Mouse (Mus musculus) stomach, embryonic 16.5 days (tissue): ENCODE results near the gene Cdh20. TPM values are rescaled to one million over a fixed set of nuclear protein-coding genes. Genes with fewer than 3 reads are reported as not detected.

ENCODE experiments used
- ATAC-seq: fragments of 200-750 bp; cut with Nextera tagmentation; 2 replicates; pipeline ENCODE4 v1.8.0; 2017; ENCODE audit warnings: moderate number of reproducible peaks, moderate TSS enrichment; ENCODE audit not compliant: insufficient read depth, low FRiP score
- H3K27ac ChIP-seq: fragments of 300-500 bp; sonication (generic); 2 replicates; pipeline ENCODE4 v1.5.1; 2014; ENCODE audit warnings: low read length
- H3K27me3 ChIP-seq: fragments of 300-500 bp; sonication (generic); 2 replicates; pipeline ENCODE4 v1.6.1; 2014; ENCODE audit warnings: low read length, control low read depth, mixed read lengths; ENCODE audit not compliant: control insufficient read depth, insufficient read depth
- H3K36me3 ChIP-seq: fragments of 300-500 bp; sonication (generic); 2 replicates; pipeline ENCODE4 v1.6.1; 2014; ENCODE audit warnings: low read length; ENCODE audit not compliant: control insufficient read depth, insufficient read depth
- H3K4me1 ChIP-seq: fragments of 300-500 bp; sonication (generic); 2 replicates; pipeline ENCODE4 v1.6.1; 2014; ENCODE audit warnings: low read length, control low read depth, mixed read lengths; ENCODE audit not compliant: control insufficient read depth, insufficient read depth
- H3K4me2 ChIP-seq: fragments of 300-500 bp; sonication (generic); 2 replicates; pipeline ENCODE4 v1.6.1; 2014; ENCODE audit warnings: low read depth, low read length, mixed read lengths
- H3K4me3 ChIP-seq: fragments of 300-500 bp; sonication (generic); replicated peaks from 2 replicates; pipeline ENCODE4 v1.5.1; 2014; ENCODE audit warnings: mild to moderate bottlenecking, low read length
- H3K9ac ChIP-seq: fragments of 300-500 bp; sonication (generic); 2 replicates; pipeline ENCODE4 v1.6.1; 2014; ENCODE audit warnings: low read length
- H3K9me3 ChIP-seq: fragments of 300-500 bp; sonication (generic); replicated peaks from 2 replicates; pipeline ENCODE4 v1.6.1; 2016; ENCODE audit warnings: low read length, control low read depth; ENCODE audit not compliant: control insufficient read depth
- WGBS: fragments of 180-500 bp; shearing (Covaris S2); extraction: QIAGEN DNeasy Blood & Tissue Kit; methylation state at CpG from one replicate; pipeline ENCODE4 v1.1.7; 2014; 5-methylcytosine and 5-hydroxymethylcytosine counted together
- polyA plus RNA-seq: library from polyadenylated mRNA; unstranded; fragments of >200 nt; fragmentation: Nextera tagmentation; extraction: Ambion mirVana; gene quantifications from 2 replicates; pipeline ENCODE4 v1.2.1, GENCODE M21; 2015

The Cdh20 gene
- polyA plus RNA-seq, 1 experiment from 2014 or later: 0.17 TPM

GRCm38 (mm10) chr1:104848920-104849272, 80.6 kb downstream of the Cdh20 start:
- no peak overlapping the region for H3K4me3 ChIP-seq
- no peak overlapping the region for H3K9ac ChIP-seq
- H3K36me3 ChIP-seq: no peaks in the 10 kb centered on the region
- H3K27ac ChIP-seq: no peak overlapping the region
- 84% methylated on average over 4 of the region's 4 CpGs for WGBS
- no peak for ATAC-seq
- H3K9me3 ChIP-seq: no peaks in the 10 kb centered on the region
- no peaks in the 10 kb centered on the region for H3K4me1 ChIP-seq
- no peaks in the 10 kb centered on the region for H3K27me3 ChIP-seq
- no peak overlapping the region for H3K4me2 ChIP-seq

- no peaks in the 10 kb centered on the region for H3K4me1 ChIP-seq
- H3K27ac ChIP-seq: no peak overlapping the region
- H3K4me2 ChIP-seq: no peak overlapping the region
- ATAC-seq: no peak
- H3K36me3 ChIP-seq: no peaks in the 10 kb centered on the region
- H3K9ac ChIP-seq: no peak overlapping the region
- 59% methylated on average over 1 of the region's 1 CpGs for WGBS
- no peaks in the 10 kb centered on the region for H3K27me3 ChIP-seq
- no peaks in the 10 kb centered on the region for H3K9me3 ChIP-seq
- H3K4me3 ChIP-seq: no peak overlapping the region
Measured at GRCm38 (mm10) chr1:104877384-104877783, 109.1 kb downstream of the Cdh20 start.

- no peak overlapping the region for H3K27ac ChIP-seq
- H3K36me3 ChIP-seq: no peaks in the 10 kb centered on the region
- H3K4me3 ChIP-seq: no peak overlapping the region
- no peaks in the 10 kb centered on the region for H3K27me3 ChIP-seq
- no peak overlapping the region for H3K9ac ChIP-seq
- H3K9me3 ChIP-seq: no peaks in the 10 kb centered on the region
- no peaks in the 10 kb centered on the region for H3K4me1 ChIP-seq
- ATAC-seq: no peak
- H3K4me2 ChIP-seq: no peak overlapping the region
Measured at GRCm38 (mm10) chr1:104901815-104902214, 133.5 kb downstream of the Cdh20 start.

- Histone ChIP-seq H3K9me3 (no peaks in the 10 kb centered on the region), H3K27ac (no peak overlapping the region)
- WGBS: 67% methylated on average over 5 of the region's 5 CpGs
Measured at GRCm38 (mm10) chr1:104903409-104903808, 135.1 kb downstream of the Cdh20 start.

GRCm38 (mm10) chr1:104912407-104912806, 144.1 kb downstream of the Cdh20 start:
- Histone ChIP-seq H3K36me3 (no peaks in the 10 kb centered on the region), H3K4me2 (no peak overlapping the region), H3K4me3 (no peak overlapping the region), H3K27ac (no peak overlapping the region), H3K9ac (no peak overlapping the region), H3K27me3 (no peaks in the 10 kb centered on the region), H3K9me3 (no peaks in the 10 kb centered on the region), H3K4me1 (0 out of 2 replicates have a peak, but pooled peaks cover 3% of the 10 kb centered on the region)
- WGBS: 16% methylated on average over 3 of the region's 3 CpGs
- no peak for ATAC-seq

More at GRCm38 (mm10) chr1:104903409-104903808, 135.1 kb downstream of the Cdh20 start:
- Histone ChIP-seq H3K4me2 (no peak overlapping the region), H3K4me1 (no peaks in the 10 kb centered on the region), H3K27me3 (no peaks in the 10 kb centered on the region), H3K36me3 (no peaks in the 10 kb centered on the region), H3K4me3 (no peak overlapping the region), H3K9ac (no peak overlapping the region)
- ATAC-seq: no peak

- Histone ChIP-seq H3K27me3 (no peaks in the 10 kb centered on the region), H3K4me3 (no peak overlapping the region), H3K4me2 (no peak overlapping the region), H3K27ac (no peak overlapping the region), H3K4me1 (0 out of 2 replicates have a peak, but pooled peaks cover 3% of the 10 kb centered on the region), H3K36me3 (no peaks in the 10 kb centered on the region), H3K9me3 (no peaks in the 10 kb centered on the region), H3K9ac (no peak overlapping the region)
- WGBS: 62% methylated on average over 2 of the region's 2 CpGs
- ATAC-seq: no peak
Measured at GRCm38 (mm10) chr1:104916507-104916906, 148.2 kb downstream of the Cdh20 start.

GRCm38 (mm10) chr1:104917307-104917836, 149.0 kb downstream of the Cdh20 start:
- Histone ChIP-seq H3K4me1 (0 out of 2 replicates have a peak, but pooled peaks cover 2% of the 10 kb centered on the region), H3K4me2 (no peak overlapping the region), H3K36me3 (no peaks in the 10 kb centered on the region), H3K27me3 (no peaks in the 10 kb centered on the region), H3K9ac (no peak overlapping the region), H3K4me3 (no peak overlapping the region), H3K9me3 (no peaks in the 10 kb centered on the region), H3K27ac (no peak overlapping the region)
- 35% methylated on average over 1 of the region's 1 CpGs for WGBS
- ATAC-seq: no peak

- no peak for ATAC-seq
- no peak overlapping the region for H3K4me2 ChIP-seq
- H3K4me1 ChIP-seq: no peaks in the 10 kb centered on the region
- H3K27me3 ChIP-seq: no peaks in the 10 kb centered on the region
- H3K36me3 ChIP-seq: no peaks in the 10 kb centered on the region
- H3K27ac ChIP-seq: no peak overlapping the region
- 8% methylated on average over 7 of the region's 7 CpGs for WGBS
- no peaks in the 10 kb centered on the region for H3K9me3 ChIP-seq
- H3K4me3 ChIP-seq: no peak overlapping the region
- H3K9ac ChIP-seq: no peak overlapping the region
Measured at GRCm38 (mm10) chr1:104933051-104933450, 164.7 kb downstream of the Cdh20 start.

- no peak overlapping the region for H3K27ac ChIP-seq
Measured at GRCm38 (mm10) chr1:104936966-104937365, 168.6 kb downstream of the Cdh20 start.

GRCm38 (mm10) chr1:104939156-104939555, 170.8 kb downstream of the Cdh20 start:
- H3K36me3 ChIP-seq: no peaks in the 10 kb centered on the region
- ATAC-seq: no peak
- H3K4me1 ChIP-seq: no peaks in the 10 kb centered on the region
- no peak overlapping the region for H3K4me3 ChIP-seq
- no peak overlapping the region for H3K27ac ChIP-seq
- no peak overlapping the region for H3K9ac ChIP-seq
- H3K27me3 ChIP-seq: no peaks in the 10 kb centered on the region
- H3K4me2 ChIP-seq: no peak overlapping the region
- H3K9me3 ChIP-seq: no peaks in the 10 kb centered on the region

More at GRCm38 (mm10) chr1:104936966-104937365, 168.6 kb downstream of the Cdh20 start:
- WGBS: 86% methylated on average over 4 of the region's 4 CpGs
- no peaks in the 10 kb centered on the region for H3K36me3 ChIP-seq
- H3K9ac ChIP-seq: no peak overlapping the region
- no peak overlapping the region for H3K4me3 ChIP-seq
- no peak overlapping the region for H3K4me2 ChIP-seq
- H3K4me1 ChIP-seq: no peaks in the 10 kb centered on the region
- ATAC-seq: no peak
- no peaks in the 10 kb centered on the region for H3K9me3 ChIP-seq
- no peaks in the 10 kb centered on the region for H3K27me3 ChIP-seq
